Mouse (Mus musculus) lung, adult 18-20 months (tissue): ENCODE results near the gene Rspry1.

Experiments
- DNase-seq, 2 experiments: peaks; one replicate each; pipeline ENCODE4 v3.0.0; 2022; ENCODE audit warnings: mixed read lengths in 2 of 2

Rspry1 gene

DNA sequence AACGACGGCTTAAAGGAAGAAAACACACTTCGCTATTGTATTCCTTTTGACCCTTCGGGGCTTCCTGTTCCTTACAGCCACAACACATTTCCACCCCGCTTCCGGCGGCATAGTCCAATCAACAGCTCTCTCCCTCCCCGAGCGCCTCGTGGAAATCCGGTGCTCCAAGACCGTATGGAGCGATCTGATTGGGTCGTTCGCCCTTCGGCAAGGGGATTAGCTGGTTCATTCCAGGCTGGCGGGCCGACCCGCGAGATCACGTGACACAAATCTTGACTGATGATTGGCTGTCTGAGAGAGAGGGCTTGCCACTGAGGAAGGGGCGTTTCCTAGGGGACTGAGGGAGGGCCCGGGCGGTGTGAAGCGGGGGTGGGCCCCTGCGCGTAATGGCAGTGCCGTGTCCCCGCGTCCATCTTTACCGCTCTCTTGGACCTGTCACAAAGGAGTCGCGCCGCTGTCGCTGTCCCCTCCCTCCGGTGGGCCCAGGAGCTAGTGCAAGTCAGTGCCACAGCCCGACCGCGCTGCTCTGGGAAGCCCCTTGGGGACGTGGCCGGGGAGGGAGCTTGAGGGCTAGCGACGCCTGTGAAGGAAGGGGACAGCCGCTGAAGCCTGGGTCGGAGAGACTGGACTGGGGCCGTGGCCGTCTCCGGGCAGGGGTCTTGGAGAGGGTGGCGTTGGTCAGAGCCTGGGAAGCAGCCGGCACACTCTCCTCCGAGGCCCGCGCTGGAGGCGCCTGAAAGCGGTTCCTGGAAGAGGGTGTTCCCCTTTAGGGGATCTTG lies at the start of gene Rspry1, which contains the start of gene Fam192a:
Gene Rspry1, plus strand, starts transcription at position 331 of the 779 bp plus-strand sequence.
Gene Fam192a, minus strand, starts transcription at position 391 of the 779 bp plus-strand sequence.
- peak; percentile 100 for DNase-seq

DNA sequence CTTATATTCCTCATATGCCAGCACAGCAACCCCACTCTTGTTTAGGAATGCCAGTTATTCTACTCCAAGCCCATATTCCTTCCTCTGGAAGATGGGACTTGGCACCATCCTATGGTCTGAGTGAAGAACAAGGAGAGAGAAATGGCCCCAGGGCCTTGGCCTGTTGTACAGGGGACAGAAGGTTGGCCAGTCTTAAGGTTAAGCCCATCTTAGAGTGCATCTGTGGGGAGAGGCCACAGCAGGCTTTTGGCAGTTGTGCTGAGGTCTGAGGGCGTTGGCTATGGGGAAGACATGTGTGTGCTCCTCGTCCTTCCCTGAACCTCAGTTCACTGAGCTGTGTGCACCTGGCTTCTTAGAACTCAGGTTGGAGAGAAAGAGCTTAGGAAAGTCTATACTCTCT lies 49.0 kb upstream of the Rspry1 start:
- DNase-seq = no peak

DNA sequence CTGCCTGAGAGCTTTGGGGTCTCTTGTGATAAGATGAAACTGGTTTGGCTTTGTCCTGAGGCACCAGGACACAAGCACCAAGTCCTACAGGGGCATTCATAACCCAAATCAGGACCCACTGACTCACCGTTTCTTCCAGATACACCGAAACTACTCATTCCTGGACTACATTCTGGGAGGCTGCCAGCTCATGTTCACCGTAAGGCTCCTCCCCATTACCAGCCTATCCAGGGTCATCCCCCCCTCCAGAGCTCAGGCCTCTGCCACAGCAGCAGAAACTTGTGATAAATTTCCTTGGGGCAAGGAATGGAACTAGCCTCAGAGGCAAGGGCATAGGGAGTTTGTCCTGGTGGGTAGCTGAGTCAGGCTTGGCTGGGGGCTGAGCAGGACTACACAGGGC lies 44.5 kb upstream of the Rspry1 start:
- no peak for DNase-seq

DNA sequence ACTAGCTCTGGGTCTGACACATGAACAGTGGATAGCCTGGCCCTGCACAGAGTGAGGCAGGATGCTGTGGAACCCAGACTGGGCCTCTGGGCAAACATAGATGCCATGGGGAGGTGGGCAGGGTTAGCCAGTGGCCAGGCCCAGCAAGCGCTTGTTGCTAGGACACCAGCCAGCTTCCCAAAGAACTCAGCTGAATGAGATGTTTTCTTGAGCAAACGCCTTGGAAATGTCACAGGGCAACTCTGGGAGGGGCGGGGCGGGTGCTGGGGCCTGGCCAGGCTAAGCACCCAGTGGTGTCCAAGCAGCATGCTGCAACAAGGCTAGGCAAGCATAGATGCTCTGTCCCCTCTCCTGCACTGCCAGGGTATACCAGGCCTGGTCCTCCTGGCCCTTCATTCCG lies 40.5 kb upstream of the Rspry1 start:
- no peak for DNase-seq

DNA sequence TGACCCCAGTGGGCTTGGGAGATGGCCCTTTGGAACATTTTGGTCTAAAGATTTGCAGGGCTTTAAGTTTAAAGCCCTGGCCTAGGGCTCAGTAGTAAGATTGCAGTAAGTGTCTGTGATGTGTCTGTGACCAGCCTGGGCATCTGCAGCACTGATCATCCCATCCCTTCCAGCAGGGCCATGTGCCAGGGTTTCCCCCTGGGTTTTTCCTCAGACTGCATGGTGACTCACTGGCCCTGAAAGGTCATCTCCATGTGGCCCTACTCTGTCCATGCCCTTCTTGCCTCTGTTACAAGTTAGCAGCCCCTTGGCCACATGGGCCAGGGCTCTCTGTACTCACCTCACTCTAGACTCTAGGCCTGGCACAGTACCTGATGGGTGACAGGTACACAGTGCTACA lies 37.3 kb upstream of the Rspry1 start:
- DNase-seq = no peak

DNA sequence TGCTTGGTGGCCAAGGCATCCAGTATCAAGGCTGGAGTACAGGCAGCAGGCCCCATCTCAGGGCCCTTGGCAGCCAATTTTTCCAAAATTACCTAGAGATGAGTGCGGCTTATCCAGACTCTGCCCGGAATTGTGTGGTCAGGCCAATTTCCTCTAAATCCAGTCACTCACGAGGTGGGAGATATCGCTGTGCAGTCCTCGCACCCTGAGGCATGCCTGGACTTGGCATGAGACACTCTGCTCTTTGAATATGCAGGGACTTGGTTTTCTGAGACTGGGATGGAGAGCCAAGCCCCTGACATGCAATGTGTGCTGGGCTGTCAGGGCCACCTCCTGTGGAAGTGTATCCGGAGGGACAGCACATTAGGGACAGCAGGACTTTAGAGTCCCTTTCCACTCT lies 35.7 kb upstream of the Rspry1 start:
- no peak for DNase-seq

DNA sequence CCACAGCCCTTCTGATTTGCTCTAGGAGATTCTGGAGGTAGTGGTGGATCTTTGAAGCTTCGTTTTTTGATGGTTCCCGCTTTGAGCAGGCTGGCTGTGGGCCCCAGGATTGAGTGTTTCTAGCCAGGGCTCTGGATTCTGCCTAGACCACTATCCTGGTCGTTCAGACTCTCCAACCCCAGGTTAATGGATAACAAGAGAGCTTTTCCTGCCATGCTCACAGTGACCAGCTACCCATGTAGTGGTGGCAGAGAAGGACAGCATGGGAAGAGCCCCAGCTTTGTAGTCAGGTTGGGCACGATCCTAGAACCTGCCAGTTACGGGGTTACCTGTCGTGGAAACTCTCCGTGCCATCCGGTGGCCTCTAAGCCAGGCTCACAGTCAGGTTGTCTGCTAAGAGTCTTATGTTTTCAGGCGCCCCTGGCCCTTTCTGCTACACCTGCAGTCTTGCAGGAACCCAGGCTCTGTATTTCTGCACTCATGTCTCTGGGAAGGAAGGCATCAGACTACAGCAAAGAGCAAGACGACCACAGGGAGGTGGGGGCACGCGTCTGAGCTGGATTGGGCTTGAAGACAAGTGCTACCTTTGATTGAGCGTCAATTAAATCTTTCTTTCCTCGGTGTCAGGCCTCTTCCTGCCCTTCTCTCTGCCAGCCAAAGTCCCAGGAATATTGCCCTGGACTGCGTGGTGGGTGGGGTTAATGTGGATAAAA lies 35.1 kb upstream of the Rspry1 start:
- no peak for DNase-seq

DNA sequence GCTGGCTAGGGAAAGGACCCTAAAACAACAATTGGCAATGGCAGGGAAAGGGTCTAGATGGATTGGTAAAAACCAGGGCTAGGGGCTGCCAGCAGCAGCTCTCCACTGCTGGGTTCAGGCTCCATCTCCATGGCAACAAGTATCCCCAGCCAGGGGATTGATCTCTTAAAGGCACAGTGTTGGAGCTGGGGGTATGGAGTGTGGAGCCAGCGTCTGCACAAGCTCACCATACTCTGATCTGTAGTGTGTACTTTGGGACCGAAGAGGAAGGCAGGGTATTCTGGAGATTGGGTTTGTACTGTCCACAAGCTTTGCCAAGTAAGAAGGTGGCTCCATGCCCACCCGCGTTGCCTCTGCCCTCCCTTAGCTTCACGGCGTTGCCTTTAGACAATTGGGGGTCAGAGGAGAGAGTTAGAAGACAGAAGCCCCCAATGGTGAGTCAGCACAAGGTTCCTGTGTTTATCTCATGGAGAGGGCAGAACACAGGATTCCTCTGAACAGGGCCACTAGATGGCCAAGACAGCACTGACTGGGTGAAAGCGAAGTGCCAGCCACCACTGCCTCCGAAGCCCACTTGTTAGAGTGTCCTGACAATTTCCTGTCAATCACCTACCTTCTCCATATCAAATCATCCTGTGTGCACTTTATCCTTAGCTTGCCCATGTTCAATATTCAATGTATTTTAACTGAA lies 34.4 kb upstream of the Rspry1 start:
- no peak for DNase-seq

DNA sequence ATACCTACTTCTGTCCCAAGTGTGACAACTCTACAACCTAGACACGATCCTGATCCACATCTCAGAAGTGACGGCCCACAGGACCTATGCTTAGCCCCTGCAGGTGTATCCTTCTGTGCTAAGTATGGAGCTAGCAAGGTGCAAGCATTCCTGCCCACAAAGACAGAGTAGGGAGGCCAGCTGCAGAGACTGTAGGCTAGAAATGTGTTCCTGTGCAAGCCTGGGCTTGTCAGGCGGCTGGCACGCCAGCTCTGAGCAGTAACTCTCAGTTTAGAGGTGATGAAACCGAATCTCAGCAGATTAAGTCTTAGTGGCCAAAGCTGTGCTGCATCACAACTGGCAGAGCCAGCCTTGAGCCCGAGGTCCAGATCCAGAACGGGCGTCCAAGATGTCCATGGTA lies 33.6 kb upstream of the Rspry1 start:
- DNase-seq = no peak

DNA sequence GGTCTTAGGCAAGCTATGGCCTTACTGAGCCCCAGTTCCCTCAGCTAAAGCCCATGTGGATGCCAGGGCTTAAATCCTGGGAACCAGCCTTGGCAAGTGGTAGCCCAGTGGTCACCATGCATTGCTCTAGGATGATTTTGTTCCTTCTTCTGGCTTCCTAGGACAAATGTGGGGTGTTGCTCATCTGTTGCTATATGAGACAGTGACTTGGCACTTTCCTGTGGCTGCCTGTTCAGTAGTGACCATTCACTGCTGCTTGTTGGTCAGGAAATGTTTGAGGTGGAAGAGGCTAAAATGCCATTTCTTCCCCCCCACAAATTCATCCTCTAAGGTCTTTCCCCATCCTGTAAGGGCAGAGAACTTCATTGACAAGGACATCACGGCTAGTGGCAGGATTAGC lies 32.3 kb upstream of the Rspry1 start:
- no peak for DNase-seq

DNA sequence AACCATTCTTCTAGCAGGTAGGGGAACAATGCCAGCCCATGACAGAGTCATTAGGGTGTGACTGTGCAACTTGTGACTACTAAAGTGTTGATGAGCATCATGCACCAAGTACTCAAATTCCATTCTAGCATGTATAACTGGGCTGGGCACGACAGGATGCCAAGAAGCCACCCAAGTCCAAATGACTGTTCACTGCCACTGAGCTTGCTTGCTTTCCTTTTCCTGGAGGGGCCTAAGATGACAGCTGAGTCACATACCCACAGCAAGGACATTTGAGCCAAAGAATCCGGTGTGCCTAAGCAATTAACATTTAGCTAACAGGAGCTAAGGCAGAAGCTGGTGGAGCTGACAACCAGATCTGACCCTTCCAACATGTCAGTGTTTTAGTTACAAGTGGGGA lies 29.8 kb upstream of the Rspry1 start:
- no peak for DNase-seq

DNA sequence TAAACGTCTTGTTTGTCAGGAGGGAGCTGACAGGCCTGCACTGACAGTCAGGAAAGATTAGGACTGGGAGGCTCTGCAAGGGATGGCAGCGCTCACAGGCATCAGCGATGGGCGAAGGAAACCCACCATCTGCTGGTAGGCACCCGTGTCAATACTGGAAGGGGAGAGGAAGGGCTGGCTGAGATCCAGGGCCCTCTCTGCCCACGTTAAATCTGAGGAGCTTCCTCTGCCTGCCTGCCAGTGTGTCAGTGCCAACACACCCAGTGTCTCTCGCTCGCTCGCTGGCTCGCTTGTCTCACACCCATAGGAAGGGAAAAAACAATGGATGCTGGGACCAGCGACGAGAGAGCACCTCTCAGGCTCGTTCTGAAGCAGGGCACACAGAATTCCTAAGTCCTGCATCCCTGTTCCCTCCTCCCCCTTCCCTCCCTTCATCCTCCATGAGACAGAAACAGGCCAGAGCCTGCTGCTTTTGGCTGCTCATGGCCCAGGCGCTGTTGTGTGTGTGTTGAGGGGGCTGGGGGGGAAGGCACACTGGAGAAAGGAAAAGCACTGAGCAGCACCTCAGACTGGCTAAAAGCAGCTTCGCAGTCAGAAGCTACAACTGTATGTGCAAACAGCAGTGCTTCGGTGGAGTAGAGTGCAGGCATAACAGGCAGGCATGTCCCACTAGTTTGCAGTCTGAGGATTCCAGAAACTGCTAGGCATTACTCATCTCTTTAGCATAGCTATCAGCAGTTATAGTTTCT lies 27.4 kb upstream of the Rspry1 start:
- no peak for DNase-seq

DNA sequence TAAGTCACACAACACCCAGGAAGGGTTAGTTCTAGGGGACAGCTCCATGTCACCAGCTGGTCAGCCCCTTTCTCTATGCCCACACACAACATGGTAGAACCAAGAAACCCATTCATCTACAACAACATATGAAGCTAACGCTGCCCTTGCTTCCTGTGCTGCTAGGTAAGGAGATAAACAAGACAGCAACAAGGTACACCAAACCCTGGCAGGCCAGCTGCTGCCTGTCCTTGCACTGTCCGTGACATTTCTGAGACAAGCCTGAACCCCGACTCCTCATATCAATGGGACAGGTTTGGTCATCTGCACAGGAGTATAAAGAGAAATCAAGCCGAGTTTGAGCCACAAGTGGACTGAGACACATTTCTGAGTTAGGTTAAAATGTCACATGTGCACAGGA lies 26.6 kb upstream of the Rspry1 start:
- DNase-seq = no peak

DNA sequence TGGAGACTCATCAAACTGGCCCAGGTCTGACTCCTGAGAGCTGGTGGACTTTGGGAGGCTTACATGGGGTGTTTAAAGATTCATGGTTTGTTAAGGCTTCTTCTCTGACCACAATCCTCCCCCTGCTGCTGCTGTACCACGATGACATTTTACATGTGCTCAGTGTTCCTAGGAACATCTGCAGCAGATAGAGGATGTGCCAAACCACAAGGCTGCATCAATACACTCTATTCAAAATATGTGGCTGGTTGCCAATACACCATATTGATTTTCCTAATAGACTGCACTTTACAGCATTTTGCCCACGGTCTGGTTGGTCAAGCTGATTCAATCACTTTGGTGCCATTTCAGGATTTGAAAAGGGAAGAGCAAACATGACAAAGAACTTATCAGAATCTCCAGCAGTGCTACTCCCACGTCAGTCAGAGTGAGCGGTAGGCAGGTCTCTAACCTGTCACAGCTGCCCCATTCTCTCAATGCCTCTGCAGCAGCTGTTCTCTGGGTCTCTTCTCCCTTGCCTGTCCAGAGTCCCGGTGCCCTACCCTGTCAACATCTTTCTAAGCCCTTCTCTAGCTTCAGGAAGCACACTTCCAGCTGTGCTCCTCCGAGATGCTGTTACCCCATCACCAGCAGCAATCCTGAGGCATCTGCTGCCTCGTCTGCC lies 19.8 kb upstream of the Rspry1 start:
- no peak for DNase-seq

DNA sequence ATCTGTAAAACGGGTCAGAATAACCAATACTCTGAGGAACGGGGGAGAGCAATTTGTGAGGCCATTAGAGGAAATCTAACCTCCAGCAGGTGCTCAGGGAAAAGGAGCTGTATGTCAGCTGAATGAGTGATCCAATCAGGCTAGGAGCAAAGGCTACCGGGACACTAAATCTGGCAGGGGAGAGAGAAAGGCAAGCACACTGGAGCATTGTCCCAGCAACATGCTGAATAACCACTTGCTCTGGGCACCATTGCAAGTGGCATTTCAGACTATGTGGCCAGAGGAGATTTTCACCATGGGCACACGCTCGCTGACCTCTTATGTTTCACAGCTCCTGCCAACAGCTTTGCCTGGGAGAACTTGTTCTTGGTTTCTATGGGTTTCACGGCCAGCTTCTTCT lies 19.2 kb upstream of the Rspry1 start:
- no peak for DNase-seq

DNA sequence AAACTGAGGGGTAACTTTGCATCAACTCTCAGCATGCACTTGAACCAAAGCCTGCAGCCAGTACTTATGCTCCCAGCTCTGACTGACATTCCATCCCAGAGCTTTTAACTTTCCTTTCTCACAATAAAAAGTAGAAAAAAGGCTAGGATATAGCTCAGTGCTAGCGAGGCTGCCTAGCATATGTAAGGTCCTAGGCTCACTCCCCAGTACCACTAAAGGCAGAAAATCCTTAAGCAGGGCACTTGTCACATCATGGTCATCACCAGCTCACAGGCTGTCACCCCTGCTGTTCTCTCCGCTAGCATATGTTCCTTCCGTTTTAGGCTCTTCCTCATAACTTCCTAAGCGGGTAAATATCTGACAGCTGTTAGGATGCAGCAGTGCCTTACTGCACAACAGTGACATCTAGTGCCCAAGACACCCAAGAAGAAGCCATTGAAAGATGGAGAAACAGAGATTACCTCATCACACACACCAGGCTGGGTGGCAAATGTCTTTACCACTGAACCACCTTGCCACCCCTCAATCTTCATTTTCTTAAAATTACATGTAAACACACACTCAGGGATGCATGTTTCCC lies 17.4 kb upstream of the Rspry1 start:
- peak; percentile 16 to 33 for DNase-seq

DNA sequence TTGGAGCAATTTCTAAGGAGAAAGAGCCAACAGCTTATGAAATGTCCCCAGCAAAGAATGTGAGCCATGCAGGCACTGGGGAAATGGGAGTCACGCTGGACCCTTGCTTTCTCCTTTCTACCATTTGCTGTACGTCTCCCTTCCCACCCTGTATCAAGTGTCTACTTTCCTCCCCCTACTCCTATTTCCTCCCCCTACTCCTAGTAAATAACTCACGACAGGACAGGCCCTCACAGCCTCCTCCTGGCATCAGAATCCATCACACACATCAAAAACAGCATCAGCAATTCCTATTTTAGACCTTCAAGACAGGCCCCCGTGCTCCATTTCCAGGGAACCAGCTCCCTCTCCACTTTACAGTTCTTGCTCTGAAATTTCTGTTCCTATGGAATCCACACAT lies 10.0 kb upstream of the Rspry1 start:
- no peak for DNase-seq

DNA sequence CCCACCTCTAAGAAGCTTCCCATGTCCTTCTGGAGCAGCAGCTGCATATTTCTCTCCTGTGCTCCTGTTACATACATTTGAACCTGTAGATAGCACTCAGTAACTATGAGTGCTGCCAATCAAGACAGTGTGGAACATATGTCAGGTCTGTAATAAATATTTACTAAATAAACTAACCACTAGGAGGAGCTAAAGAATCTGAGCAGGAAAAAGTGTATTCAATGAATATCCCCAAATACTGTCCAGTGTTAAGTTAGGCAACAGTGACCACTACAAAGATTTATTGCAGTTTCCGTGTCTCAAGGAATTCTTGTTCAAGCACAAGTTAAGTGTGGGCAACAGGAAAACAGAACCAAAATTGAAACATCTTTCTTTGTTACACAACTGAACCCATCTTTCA lies 7.5 kb upstream of the Rspry1 start:
- DNase-seq = no peak

DNA sequence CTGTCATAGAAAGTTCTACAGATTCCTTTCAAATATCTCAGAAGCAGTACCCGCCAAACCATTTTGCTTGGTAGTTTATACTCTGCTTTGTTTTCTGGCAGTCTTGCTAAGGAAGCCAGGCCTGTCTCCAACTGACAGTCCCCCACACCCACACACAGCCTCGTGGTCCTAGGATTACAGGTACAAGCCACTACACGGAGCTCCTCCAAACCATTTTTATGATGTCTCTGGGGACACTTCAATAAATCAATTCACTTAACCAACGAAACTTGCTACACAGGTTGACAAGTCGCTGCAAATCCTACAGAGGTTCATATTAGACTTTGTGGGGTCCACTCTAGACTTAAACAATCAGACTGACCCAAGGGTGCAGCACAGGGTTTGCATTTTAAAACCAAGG lies 1.3 kb upstream of the Rspry1 start:
- no peak for DNase-seq

DNA sequence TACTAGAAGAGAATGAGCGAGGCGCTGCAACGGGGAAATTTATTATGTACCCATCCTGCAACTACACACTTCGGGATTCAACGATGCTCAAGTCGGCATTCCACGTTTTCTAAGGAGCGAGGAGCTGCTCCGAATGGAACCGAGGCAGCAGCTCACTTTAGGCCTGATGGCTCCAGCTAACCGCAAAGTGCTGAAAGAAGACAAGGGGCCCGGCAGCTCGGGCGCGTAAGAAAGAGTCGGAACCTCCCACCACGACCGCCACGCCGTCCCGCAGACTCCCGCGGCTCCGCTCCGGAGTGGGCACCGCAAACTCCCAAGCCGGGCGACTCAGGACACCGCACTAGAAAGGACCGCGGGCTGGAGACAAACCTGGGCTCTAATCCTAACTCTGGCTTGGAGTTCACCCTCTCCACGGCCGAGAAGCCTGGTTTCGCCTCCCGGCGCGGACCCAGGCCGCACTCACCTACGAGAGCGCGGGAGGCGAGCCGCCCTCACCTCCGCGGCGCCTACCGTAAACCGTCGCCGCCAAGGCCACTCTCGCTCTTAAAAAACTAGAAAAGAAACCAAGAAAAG lies 617 bp upstream of the Rspry1 start:
- DNase-seq = peak; percentile 4 to 8

DNA sequence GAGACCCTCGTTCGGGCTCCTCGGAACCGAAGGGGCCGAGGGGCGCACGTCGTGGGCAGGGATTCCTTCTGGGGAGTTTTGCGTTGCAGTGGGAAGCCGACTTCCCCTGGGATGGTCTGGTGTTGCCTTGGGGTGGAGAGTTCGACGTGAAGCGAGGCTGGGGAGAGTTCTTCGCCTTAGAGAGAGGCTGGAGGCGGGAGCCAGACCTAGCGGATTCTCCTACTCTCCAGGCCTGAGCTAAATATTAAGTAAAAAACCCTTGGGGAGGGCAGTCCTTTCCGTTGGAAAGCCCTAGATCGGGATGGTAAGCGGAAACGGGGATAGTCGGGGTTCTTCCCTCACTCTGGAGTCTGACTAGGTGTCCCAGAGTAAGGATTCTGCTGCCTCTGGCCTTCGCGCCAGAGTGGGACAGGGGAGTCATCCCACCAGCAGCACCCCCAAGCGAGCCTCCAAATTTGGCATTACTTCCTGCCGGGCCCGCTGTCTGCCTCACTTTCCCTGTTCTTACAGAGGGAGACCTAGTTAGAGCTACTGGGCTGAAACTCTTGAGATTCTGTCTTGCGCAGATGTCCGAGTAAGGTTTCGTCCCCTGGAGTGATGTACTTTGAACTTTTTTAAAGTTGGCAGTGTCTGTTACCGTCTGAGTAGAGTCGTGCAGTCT lies 864 bp downstream of the Rspry1 start:
- DNase-seq = peak in 1 of 2 experiments; percentile 13
